Mouse (Mus musculus) heart, adult 2 months (tissue): ENCODE data around the gene Uggt1.

Source experiments
- CTCF ChIP-seq: fragments of 200-600 bp; IDR thresholded peaks from 2 replicates; pipeline ENCODE4 v1.8.1; 2022; ENCODE audit warnings: antibody characterized with exemption, mild to moderate bottlenecking, moderate library complexity
- POLR2A ChIP-seq: fragments of 200-500 bp; IDR thresholded peaks from 2 replicates; pipeline ENCODE4 v1.6.1; 2011; ENCODE audit warnings: mild to moderate bottlenecking, low read depth, low read length, control low read depth; ENCODE audit not compliant: insufficient read depth

- TF ChIP-seq CTCF (peak; percentile 84), POLR2A (no peak)
These were observed 109.9 kb downstream of the Uggt1 start for GRCm38 (mm10) chr1:36134584-36134983.
